Mouse (Mus musculus): ENCODE results near the gene Ghrhr.

Ghrhr gene

DNA sequence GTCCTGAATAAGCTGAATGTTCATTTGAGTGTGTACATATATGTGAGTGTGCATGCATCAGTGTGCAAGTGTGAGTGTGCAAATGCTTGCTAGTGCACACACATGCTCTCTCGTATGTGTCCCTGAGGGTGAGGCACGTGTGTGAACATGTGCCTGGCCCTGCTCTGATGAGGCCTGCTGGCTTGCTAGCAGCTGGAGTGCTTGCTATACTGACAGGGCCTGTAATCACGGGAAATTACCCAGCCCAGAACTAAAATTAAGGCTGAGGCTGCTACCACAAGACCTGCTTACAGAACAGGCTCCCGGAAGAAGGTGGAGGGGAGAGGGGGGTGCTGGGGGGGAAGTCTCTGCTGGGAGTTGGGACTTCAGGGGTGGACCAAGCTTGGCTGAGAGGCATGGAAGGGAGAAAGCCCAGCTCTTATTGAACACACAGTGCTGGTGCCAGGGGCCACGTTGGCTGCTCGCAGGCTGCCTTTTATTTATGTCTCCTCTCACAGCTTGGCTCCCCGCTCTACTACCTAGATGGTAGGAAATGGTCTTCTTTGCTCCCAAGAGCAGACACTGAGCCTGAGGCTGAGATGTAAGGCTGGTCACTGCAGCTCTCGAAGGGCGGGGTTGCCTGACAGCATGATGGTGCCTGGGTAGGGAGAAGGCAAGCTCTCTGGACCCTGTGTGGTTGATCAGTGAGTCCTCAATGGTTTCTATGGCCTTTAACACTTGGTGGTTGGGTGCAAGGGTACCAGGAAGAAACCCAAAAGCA is 23.0 kb downstream of the Ghrhr start:
- TF ChIP-seq GATA4 (IDR thresholded peaks at IDR 0.05; ENCODE audit: insufficient replicate concordance, low read length) = no peak

GRCm38 (mm10) chr6:55399910-55400309 is 23.8 kb downstream of the Ghrhr start:
- no peak for TF ChIP-seq GATA4 (IDR thresholded peaks at IDR 0.05; ENCODE audit: insufficient replicate concordance, low read length)

DNA sequence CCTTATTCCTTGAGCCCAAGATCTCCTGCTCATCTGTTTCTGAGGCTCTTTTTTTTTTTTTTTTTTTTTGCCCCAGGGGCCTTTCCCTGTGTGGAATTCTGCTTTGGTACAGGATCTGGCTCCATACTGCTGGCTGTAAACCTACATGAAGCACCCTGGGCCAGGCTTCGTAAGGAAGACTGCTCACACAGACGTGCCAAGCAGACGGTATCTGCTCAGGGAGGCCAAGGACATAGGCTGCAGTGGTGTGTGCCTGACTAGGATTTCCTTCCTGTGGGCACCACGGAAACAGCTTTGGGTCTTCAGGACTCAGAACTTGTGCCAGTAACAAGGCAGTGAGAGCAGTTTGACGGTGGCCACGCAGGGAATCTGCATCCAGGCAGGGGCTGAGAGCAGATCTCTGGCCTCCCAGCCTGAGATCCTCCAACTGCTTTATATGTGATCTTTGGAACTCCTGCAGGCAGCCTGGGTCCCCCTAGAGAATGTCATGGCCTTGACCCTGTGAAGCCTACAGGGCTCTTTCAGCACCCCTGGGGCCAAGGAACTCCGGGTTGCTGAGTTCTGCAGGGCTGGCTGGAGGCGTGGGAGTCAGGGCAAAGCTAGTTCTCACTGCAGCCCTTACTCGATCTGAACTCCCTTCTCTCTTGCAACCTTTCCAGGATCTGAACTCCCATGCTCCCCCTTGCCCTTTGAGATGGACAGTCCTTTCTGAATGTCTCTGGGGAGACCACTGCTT is 26.1 kb downstream of the Ghrhr start:
- no peak for TF ChIP-seq GATA4 (IDR thresholded peaks at IDR 0.05; ENCODE audit: insufficient replicate concordance, low read length)

DNA sequence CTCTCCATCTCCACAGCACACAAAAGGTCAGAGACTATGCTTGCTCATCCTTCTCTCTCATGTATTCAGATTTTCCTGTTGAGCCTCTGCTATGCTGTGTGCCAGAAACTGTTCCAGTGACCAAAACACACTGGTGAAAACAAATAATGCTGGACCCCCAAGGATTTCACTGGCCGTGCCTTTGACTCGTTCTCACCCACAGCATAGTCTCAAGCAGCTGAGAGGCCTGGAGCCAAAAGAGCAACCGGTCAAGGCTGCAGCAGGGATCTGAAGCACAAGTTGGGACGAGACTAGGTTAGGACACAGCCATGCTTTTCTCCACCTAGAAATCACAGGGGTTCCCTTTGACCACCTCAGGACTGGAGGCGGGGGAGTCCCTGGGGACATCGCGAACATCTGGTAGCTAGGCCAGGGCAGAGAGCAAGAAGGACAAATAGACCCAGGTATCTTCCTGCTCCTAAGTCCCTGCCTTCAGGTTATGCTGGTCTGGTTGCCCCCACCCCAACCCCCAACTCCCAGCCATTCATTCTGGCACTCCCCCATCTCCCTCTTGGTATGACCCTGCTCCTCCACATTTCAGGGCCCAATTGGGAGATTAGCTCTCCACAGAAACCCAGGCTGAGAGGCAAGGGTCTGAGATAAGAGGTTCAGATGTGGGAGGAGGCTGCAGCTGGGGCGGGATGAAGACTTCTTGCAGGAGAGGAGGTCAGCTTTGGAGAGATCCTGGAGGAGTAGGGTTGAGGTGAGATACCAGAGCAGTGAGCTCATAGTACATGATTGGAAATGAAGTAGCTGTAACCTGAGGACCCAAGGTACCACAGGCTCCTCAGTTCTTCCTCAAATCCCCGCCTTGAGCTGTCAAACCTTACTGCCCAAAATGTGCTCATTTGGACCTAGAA is 27.6 kb downstream of the Ghrhr start:
- TF ChIP-seq GATA4 (IDR thresholded peaks at IDR 0.05; ENCODE audit: insufficient replicate concordance, low read length) = no peak

GRCm38 (mm10) chr6:55404421-55404990 is 28.4 kb downstream of the Ghrhr start:
- no peak for TF ChIP-seq GATA4 (IDR thresholded peaks at IDR 0.05; ENCODE audit: insufficient replicate concordance, low read length)

DNA sequence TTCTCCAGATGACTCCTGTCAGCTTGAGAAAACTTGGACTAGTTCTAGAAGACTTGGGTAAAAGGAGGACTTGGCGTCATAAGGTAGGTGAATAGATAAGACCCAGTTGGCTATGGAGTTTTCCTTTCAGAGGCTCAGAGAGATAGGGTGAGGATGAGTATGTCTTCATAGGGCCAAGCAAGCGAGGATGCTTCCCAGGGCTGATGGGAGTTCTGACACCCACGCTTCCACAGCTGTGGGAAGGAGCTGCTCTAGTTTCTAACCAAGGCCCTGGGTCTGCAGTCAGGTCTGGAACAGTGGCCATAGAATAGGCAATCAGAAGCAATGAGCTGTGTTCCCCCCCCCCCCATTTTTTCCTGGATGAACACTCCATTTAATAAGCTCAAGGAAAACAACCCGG is 31.2 kb downstream of the Ghrhr start:
- no peak for TF ChIP-seq GATA4 (IDR thresholded peaks at IDR 0.05; ENCODE audit: insufficient replicate concordance, low read length)

GRCm38 (mm10) chr6:55410119-55410775 is 34.2 kb downstream of the Ghrhr start:
- TF ChIP-seq GATA4 (IDR thresholded peaks at IDR 0.05; ENCODE audit: insufficient replicate concordance, low read length) = no peak

DNA sequence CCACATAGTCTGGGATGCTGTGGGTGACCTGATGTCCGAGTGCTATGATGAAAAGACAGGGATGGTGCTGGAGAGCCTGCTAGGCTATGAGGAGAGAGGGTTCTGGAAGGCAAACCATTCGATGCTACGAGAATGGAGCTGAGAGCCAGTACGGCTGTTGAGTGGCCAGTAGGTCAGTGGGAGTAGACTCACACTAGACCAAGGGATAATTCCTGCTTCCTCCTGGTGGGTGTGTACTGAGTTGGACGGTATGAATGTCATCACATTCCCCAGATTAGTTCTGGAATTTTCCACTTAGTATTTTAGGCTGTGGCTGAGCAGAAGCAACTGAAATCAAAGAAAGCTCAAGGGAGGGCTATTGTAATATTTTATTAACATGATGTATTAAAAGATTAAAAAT is 34.9 kb downstream of the Ghrhr start:
- no peak for TF ChIP-seq GATA4 (IDR thresholded peaks at IDR 0.05; ENCODE audit: insufficient replicate concordance, low read length)

GRCm38 (mm10) chr6:55416202-55416601 is 40.1 kb downstream of the Ghrhr start:
- no peak for TF ChIP-seq GATA4 (IDR thresholded peaks at IDR 0.05; ENCODE audit: insufficient replicate concordance, low read length)

- no peak for TF ChIP-seq GATA4 (IDR thresholded peaks at IDR 0.05; ENCODE audit: insufficient replicate concordance, low read length)
Measured at GRCm38 (mm10) chr6:55418746-55419410, 42.8 kb downstream of the Ghrhr start.

DNA sequence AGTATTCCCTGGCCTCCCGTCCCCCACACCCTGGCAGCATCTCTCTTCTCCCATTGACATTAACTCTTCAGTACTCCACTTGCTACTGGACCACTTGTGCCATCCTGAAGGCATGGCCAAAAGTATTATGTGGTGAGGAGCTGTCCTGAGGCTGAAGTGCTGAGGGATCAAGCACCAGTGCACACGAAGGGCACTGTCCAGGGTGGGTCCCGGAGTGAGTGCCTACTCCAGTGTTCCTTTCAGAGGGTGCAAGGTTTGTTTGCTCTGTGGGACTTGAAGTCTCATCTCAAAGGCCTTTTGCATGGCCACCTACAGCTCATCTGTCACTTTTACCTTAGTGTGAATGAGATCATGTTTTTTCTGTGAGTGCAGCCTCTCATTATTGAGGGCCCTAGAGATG is 44.3 kb downstream of the Ghrhr start:
- TF ChIP-seq GATA4 (IDR thresholded peaks at IDR 0.05; ENCODE audit: insufficient replicate concordance, low read length) = no peak

- TF ChIP-seq GATA4 (IDR thresholded peaks at IDR 0.05; ENCODE audit: insufficient replicate concordance, low read length) = no peak
Measured at GRCm38 (mm10) chr6:55420869-55421361, 44.8 kb downstream of the Ghrhr start.

GRCm38 (mm10) chr6:55432121-55432520 is 56.0 kb downstream of the Ghrhr start:
- no peak for TF ChIP-seq GATA4 (IDR thresholded peaks at IDR 0.05; ENCODE audit: insufficient replicate concordance, low read length)

DNA sequence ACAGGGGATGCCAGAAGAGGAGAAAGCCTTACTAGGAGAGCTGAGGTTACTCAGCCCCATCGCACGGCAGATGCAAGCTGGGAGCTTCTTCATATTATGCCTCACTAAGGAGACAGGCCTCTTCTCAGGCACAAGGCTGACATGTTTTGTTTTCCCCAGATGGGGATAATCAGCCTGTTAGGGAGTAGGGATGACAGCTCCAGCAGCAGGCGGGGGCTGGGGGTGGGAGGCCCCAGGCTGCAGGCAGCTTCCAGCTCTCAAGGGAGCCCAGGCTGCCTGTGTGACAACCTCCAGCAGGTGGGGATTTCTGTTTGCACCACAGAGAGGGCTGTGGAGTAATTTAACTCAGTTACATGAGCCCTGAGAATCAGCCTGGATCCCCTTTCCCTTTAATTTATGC is 58.3 kb downstream of the Ghrhr start:
- no peak for TF ChIP-seq GATA4 (IDR thresholded peaks at IDR 0.05; ENCODE audit: insufficient replicate concordance, low read length)

Data from liver, adult (tissue).